Mouse (Mus musculus) lung, adult 2 months (tissue): ENCODE results near the gene Adgrd1.

Source experiments
- CTCF ChIP-seq: fragments of 200-500 bp; IDR thresholded peaks from 2 replicates; pipeline ENCODE4 v1.5.1; 2011; ENCODE audit warnings: mild to moderate bottlenecking, low read length, control low read depth; ENCODE audit not compliant: insufficient read depth
- POLR2A ChIP-seq: fragments of 200-500 bp; IDR thresholded peaks from 2 replicates; pipeline ENCODE4 v1.6.1; 2011; ENCODE audit warnings: low read depth, mild to moderate bottlenecking, control low read depth, low read length, borderline replicate concordance; ENCODE audit errors: extremely low read depth

DNA sequence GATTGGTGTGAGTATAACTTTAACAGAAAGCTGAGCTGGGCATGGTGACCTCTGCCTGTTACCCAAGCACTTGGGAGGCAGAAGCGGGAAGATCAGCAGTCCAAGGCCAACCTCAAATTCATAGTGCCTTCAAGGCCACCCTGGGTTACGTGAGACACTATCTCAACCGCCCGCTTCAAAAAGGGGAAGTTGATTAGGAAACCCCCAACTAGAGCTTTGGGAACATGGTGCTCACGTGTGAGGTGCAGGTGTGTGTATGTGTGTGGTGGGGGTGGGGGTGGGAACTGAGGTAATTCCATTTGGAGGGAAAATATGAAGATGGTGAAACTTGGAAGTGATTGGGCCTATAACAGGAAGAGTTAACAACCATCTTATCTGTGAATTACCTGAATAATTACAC, 19.3 kb upstream of the Adgrd1 start:
- TF ChIP-seq POLR2A: no peak
- TF ChIP-seq CTCF: no peak
